Mouse (Mus musculus) ovary, postnatal 10 days (tissue): Measurements from ENCODE around the gene Csrnp3.

Experiments
- DNase-seq: peaks from one replicate; pipeline ENCODE4 v3.0.0; 2022; ENCODE audit warnings: low spot score

Csrnp3 gene

DNA sequence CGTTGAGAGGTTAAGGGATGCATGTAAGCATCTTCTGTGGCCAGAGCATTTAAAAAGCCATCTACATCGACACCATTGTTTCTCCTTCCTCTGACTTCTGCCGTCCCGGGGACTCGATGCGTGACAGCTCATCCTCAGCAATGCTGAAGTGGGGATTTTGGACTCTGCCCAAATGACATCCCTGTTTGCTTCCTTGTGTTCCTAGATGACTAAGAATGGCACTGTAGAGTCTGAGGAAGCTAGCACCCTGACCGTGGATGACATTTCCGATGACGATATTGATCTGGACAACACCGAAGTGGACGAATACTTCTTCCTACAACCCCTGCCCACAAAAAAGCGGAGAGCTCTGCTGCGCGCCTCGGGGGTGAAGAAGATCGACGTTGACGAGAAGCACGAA, 173.7 kb downstream of the Csrnp3 start:
- DNase-seq = no peak

DNA sequence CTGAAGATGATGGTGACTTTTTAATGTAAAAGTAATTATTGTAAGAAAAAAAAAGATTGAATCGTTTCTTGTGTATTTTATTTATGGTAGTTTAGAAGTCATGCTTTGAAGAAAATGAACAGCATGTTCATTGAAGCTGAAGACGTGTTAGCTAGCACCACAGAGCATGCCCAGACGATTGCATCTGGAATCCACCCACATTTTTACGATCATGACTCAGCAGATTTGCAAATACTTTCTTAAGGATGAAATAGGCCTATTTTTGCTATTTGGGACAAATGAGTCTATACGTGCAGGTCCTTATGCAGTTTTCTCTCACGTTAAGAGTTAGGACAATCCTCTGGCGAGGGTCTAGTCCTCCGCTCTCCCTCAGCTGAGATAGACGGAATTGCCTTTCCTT, 177.9 kb downstream of the Csrnp3 start:
- no peak for DNase-seq

DNA sequence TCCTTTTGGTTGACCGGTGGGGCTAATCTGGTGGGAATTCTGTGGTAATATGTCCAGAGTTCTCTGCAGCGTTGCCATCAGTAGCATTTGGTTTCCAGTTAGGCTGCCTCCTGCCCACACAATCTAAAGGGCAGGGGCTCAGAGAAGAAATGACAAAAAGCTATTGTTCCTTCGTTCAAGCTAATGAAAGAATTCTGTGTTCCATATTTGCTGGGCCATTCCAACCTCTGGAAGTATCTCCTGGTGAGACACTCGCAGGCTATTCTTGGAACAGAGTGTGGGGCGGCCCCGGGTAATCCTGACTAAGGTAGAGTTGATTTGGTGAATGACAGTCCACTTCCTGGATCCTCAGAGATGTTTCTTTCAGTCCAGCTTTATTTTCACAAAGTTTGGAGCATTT, 179.3 kb downstream of the Csrnp3 start:
- DNase-seq = no peak

DNA sequence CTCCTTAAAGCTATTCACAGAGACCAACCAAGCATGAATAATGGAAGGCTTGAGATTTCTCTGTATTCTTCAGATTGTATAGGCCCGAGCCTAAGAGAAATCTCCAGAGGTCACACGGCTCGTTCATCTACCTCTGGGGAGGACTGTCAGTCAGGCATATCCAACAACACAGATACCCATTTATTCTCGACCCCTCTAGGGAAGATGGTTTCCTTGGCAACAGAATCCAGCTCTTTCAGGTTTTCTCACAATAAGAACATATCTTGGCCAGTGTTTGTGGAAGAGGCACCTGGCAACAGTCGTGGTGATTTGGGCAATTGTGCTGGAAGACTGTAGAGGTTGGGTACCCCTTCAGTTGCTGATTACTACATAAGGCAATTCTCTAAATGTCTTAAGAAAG, 183.2 kb downstream of the Csrnp3 start:
- no peak for DNase-seq

DNA sequence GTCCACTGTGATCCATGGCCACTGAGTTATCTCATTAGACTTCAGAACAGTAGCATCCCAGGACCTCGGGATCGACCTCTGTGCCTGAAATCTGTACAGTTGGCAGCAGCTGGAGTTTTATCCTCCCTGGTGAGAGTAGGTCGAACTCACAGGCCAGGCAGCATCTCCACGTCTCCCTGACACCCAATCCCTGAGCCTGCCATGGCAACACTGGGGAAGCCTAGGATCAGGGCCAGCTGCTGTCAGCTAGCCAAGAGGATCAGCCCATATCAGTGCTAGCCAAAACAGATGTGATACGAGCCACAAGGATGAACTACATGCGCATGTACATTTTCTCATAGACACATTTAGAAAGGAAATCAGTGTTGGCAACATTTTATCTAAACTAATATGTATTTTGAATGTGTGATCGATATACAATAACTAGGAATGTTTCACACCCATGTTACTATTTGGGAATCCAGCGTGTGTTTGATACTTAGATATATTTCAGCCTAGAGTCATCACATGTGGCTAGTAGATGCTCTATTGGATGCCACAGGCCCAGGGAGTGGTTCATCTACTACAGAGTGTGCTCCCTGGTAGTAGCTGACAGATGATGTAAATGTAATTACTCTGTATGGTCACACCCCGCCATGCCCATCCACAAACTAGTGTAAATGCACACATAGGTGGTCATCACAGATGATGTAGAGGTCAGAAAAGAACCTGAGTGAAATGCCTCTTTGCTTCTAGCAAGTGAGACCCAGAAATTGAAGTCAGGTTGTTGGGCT, 189.5 kb downstream of the Csrnp3 start:
- DNase-seq = no peak

DNA sequence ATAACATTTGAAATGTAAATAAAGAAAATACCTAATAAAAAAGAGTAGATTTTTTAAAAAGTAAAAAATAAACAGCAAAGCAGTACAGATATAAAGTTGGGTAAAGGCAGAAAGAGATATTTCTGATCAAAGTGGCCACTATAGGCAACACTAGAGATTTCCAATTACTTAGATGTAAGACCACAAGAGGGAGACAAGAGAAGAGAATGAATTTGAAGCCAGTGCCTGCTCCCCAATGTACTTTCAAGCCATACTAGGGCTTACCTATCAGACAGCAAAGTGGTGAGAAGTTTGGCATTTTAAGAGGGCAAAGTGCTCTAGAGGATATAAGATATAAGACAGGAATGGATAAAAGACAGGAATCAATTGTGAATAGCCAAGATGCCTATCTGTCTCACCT, 195.0 kb downstream of the Csrnp3 start:
- DNase-seq = no peak

DNA sequence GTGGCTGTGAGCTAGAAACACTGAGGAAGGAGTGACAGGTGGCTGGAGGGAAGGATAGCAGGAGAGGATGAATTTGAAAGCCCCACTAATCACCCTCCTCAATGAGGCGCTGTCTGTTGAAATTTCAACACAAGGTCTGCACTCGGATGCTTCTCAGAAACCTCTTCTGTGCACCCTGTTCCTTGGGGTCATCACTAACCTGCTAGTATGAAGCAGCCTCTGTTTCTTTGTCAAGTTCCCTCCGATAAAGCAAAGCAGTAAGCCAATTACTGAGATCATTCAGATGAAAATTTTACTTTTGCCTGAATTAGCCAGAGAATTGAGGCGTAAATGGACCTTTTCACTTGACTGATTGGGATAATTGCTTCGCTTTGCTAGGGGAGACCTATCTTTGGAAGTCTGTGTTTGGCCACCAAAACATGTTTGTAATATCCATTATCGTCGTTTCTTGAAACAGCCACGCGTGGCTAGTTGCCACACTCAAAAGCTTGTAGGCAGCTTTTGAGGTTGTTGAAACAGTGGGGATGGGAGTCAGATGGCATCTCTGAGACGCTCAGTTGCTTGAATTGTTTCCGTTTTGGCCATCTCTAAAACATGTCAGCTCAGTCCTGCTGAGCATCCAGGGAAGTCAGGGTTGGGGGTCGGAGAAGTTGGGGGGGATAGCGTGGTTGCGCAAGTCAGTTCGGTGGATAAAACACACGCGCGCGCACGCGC, 195.8 kb downstream of the Csrnp3 start:
- DNase-seq = no peak

DNA sequence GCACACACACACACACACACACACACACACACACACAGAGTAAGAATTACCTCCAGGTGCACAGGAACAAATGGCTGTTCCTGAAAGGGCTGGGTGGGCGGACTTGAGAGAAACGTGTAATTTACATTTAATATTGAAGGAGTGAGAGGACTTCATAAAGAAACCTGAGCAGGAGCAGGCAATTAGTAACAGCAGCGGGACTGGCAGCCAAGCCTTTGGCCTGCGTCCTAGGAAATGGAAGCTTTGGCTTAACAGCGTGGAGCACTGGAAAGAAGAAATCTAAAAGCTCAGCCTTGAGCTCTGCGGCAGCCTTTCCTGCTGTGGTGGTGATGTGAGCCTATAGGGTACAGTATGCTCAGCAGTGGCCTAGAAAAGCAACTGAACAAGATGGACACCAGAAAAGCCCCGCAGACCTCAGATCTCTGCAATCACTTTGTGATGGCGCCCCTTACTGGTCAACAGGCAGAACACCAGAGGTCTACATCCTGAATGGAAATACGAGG, 196.4 kb downstream of the Csrnp3 start:
- DNase-seq = no peak

DNA sequence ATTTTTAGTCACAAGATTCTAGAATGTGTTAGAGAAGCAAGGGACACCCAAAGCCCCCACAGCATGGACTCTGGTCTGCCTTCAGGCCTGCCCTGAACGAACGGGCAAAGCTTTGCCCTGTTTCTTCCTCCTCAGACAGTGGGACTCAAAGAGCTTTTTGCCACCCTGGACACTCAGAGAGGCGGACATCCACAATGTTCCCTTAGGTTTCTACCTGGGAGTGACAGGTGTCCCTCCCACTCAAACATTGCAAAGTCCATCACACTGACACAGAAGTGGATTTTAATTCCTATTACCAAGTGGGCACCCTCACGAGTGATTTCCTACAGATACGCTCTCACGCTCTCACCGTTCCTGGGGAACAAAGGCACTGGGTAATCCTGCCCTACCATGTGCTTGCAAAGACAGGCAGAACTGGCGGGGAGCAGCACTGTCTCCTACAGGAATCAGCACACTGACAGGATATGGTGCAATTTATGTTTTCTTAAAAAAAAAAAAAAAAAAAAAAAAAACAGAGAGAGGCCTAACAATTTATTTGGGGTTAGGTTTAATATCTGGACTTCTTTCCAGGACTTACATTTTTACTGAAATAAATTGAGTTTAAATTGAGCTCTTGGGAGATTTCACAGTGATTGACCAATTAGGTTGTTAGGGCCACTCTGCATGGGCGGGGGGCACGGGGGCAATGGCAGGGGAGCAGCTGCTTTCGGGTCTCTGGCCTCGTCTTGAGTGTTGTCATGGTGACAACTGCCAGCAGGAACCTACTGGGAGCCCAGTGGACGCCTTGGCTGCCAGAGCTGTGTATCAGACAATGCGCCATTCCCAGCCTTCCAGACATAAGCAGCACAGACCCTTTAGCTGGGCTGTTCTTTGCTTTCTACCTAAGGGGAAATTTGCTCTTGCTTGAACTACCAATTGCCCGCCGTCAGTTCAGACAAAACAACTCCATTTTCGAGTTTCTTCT, 198.2 kb downstream of the Csrnp3 start:
- no peak for DNase-seq

DNA sequence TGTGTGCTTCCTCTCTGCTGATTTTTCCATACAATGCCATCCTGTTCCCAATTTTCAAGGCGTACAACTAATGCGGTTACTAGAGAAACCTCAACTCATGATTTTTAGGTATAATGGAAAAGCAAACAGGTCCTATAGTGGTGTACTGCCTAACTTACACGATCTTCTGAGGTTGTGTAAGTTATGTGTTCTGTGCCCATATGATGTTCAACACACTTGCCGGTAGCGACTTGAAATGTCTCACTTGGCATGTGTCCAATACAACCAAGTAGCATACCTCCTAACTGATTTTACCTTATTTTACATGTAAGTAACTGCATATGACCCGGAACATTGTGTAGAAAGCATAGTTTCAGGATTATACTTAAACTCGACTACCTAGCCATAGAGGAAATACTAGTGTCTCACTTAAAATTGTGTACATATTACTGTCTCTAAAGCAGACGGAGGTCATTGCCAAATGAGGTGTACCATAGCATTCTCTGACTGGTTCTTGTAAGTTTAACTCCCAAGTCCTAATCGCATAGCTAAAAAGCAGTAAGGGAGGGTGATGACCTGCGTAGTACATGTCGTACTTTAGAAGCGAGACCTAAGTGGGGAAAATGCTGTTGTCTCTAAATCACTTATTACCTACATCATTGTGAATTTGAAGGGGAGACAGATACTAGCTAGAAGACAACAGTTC, 199.0 kb downstream of the Csrnp3 start:
- no peak for DNase-seq

DNA sequence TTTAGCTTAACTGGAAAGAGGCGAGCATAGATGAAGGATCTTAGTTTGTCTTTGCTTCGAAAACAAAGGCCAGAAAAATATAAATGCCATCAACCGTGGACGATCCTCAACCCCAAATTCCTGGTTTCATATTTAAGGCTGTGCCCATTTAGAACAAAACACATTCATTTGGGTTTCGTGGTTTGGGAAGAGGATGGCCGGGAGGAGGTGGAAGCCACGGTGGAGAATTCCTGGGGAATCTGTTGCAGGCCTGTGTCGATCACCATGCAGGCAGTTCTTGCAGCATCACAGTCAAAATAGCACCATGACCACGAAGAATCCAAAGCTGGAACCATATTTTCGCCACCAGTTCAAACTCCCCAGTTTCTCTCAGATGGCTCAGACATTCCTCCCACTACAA, 217.7 kb downstream of the Csrnp3 start:
- no peak for DNase-seq

DNA sequence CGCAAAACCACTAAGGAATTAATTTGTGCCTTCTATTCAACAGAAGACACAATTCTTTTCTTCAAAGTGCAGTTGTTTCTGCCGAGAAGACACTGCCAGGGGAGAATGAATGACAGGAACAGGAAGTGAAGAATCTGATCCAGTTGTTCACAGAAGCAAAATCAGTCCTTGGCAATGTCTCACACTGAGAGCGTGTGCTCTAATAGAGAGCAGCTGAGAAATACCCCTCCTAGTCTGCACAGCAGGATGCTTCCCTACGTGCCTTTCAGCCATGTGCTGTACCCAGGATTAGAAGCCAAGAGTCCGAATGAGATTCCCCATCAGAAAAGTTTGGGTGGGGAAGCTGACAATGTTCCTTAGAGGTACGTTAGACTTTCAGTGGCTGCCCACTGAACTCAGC, 223.9 kb downstream of the Csrnp3 start:
- no peak for DNase-seq

DNA sequence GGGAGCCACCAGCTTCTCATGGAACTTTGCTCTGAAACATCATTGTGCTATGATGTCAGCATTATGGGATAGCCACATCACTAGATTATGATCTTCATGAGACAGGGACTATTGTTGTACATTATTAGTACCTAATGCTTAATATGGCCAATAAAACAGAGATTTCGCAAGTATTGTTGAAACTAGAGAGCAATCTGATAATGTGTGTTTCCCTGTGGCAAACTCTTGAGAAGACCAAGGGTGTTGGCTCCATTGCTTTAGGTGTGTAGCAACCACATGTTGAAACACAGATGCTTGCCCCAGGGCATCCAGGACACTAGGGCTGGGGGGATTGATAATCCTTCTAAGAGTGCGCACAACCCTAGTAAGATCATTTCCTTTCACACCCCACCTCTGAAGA, 235.2 kb downstream of the Csrnp3 start:
- DNase-seq = no peak
